In the genomic region with DNA sequence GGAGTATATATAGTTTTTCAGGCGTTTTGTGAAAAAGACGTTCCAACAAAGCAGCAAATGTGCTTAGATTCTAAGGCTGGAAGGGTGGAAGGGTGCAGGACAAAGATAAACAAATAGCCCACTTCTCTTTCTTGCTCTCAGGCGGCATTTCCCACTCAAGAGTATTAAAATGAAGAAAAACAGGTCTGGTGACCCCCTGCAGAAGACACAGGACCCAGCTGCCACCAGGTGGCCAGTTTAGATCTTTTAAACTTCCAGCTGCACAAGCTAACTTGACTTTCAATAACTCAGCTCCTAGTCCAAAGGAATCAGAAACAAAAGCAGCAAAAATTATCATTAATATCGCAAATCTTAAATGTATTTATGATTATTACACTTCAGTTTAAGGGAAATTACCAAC, we compare ENCODE assay signal across 1 mouse cellular context.
TF ChIP-seq lines count a peak whose summit lies in the region.

No protein-coding gene starts in this region.

TF ChIP-seq in CH12.LX, 34 proteins besides CTCF, POLR2A, EP300 and RAD21 (continued from another document):
- TF ChIP-seq BHLHE40 (IDR thresholded peaks at IDR 0.05; ENCODE audit: low read depth, low read length) (peak; percentile 65), MEF2A (IDR thresholded peaks at IDR 0.05; ENCODE audit: borderline replicate concordance, low read depth, low read length) (0 out of 2 replicates have a peak, but pooled peaks have one; percentile 16), JUND (conservative IDR thresholded peaks at IDR 0.05; ENCODE audit: low read depth, low read length) (no peak), ETS1 (conservative IDR thresholded peaks at IDR 0.05; ENCODE audit: low read depth, low read length) (no peak)
